Mouse (Mus musculus) central nervous system, embryonic 18 days (tissue): Measurements from ENCODE around the gene Cers5. TPM values are rescaled to one million over a fixed set of nuclear protein-coding genes. Genes with fewer than 3 reads are reported as not detected.

Experiments used
- polyA plus RNA-seq: library from polyadenylated mRNA; depleted of rRNA; stranded (reverse); fragments of >200 nt; gene quantifications from 2 replicates; pipeline ENCODE4 v1.2.3, GENCODE M21; 2012; rRNA removed

Cers5 gene
- polyA plus RNA-seq = 66.9 and 70.2 TPM in 2 replicates

GRCm38 (mm10) chr15:99772881-99772924, at the start of gene Cers5:
Gene Cers5 (minus strand): TSS chr15:99772885.

GRCm38 (mm10) chr15:99725341-99726155, 47.1 kb downstream of the Cers5 start, which contains the start of gene Cox14:
Gene Cox14 (plus strand): TSS chr15:99725618.

GRCm38 (mm10) chr15:99717386-99718334, 55.0 kb downstream of the Cers5 start, which contains the start of gene Gpd1:
Gene Gpd1 (plus strand): TSS chr15:99717515.

DNA sequence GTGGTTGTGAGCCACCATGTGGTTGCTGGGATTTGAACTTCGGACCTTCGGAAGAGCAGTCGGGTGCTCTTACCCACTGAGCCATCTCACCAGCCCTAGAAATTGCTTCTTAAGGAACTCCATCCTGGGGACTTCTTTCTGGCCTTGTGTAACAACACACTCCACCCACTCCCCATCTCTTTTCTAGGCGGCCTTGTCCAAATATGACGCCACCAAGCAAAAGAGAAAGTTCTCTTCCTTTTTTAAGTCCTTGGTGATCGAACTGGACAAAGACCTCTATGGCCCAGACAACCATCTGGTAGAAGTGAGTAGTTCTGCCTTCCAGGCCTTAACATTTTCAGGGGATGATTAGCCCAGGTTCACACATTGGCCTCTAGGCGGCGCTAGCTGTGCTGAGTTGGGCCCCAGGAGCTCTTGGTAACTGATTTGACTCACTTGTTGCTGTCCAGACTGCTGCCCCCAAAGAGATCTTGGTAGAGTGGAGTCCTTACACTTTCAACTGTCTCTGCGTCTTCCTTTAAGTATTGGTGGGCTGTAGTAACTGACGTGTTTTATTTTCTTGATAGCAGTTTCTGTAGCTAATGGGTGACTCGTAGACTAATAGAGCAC, 67.1 kb downstream of the Cers5 start, which contains the start of gene Gm17349:
TSS of gene Gm17349 (minus strand) at position 51 of the 609 bp plus-strand sequence.

DNA sequence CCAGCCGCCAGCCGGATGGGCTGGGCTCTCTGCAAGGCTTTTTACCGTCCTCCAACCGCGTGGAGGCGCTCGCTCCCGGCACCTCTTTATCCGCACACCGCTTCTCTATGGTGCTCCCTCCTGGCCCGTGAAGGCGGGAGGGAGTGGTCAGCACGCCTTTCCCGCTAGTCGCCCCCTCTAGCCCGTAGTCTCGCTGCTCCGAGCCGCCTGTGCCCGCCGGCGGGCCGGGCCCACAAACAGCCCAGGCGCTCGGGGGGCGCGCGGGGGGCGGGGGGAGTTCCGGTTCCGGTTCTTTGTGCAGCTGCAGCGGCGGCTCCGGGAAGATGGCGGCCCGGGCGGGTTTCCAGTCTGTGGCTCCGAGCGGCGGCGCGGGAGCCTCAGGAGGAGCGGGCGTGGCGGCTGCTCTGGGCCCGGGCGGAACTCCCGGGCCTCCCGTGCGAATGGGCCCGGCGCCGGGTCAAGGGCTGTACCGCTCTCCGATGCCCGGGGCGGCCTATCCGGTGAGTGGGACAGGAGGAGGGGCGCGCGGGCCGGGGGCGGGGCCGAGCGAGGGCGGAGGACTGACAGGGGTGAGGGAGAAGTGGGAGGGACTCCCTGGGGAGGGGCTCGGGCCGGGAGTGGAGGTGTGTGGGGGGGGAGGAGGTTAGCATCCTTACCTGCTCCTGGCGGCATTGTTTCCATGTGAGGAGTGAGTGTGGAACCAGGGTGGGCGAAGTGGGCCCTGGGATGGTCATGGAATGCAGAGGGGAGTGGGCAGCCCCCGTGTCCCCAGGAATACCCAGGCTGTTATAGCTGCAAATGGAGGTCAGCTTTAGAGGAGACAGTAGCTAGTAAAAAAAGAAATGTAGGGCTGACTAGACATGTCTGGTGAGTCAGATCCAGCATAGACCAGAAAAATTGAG, 70.4 kb downstream of the Cers5 start, which contains the start of gene Smarcd1:
TSS of gene Smarcd1 (plus strand) at position 131 of the 902 bp plus-strand sequence.

Other genes starting within 250 kb of the Cers5 start
- 15.3 and 20.9 TPM in 2 replicates for gene Faim2, start 244.7 kb downstream of the Cers5 start, polyA plus RNA-seq
- not detected in 2 replicates for gene Aqp2, start 193.8 kb downstream of the Cers5 start, polyA plus RNA-seq
- 0.67 and 0.79 TPM in 2 replicates for gene Aqp5, start 182.1 kb downstream of the Cers5 start, polyA plus RNA-seq
- 0.21 and 0.47 TPM in 2 replicates for gene Aqp6, start 171.5 kb downstream of the Cers5 start, polyA plus RNA-seq
- gene Racgap1, start 121.2 kb downstream of the Cers5 start, polyA plus RNA-seq = 46.8 and 48.1 TPM in 2 replicates
- gene Asic1, start 102.5 kb downstream of the Cers5 start, polyA plus RNA-seq = 84.2 and 92.7 TPM in 2 replicates
- 128 and 137 TPM in 2 replicates for gene Smarcd1, start 70.8 kb downstream of the Cers5 start, polyA plus RNA-seq
- gene Gm17349, start 67.4 kb downstream of the Cers5 start, polyA plus RNA-seq = not detected in 2 replicates
- gene Gpd1, start 55.4 kb downstream of the Cers5 start, polyA plus RNA-seq = 3.7 TPM in 2 replicates
- 160 and 178 TPM in 2 replicates for gene Cox14, start 47.3 kb downstream of the Cers5 start, polyA plus RNA-seq
- gene Lima1, start 102.6 kb upstream of the Cers5 start, polyA plus RNA-seq = 17.9 and 18.1 TPM in 2 replicates
- under 0.01 and 0.01 TPM in 2 replicates for gene Fam186a, start 194.2 kb upstream of the Cers5 start, polyA plus RNA-seq
- gene Larp4, start 197.2 kb upstream of the Cers5 start, polyA plus RNA-seq = 23.0 and 23.8 TPM in 2 replicates